Mouse (Mus musculus) frontal cortex, adult (tissue): ENCODE results near the gene Acbd3.

ENCODE experiments used
- ATAC-seq: cut with Nextera tagmentation; 2 replicates; pipeline ENCODE4 v1.9.2; 2017; ENCODE audit warnings: mild to moderate bottlenecking, moderate library complexity, mixed read lengths; ENCODE audit not compliant: low TSS enrichment

Gene Acbd3

GRCm38 (mm10) chr1:180725704-180726179 lies at the start of gene Acbd3:
Gene Acbd3 (plus strand): TSS chr1:180726043.
- peak; percentile 97 for ATAC-seq

DNA sequence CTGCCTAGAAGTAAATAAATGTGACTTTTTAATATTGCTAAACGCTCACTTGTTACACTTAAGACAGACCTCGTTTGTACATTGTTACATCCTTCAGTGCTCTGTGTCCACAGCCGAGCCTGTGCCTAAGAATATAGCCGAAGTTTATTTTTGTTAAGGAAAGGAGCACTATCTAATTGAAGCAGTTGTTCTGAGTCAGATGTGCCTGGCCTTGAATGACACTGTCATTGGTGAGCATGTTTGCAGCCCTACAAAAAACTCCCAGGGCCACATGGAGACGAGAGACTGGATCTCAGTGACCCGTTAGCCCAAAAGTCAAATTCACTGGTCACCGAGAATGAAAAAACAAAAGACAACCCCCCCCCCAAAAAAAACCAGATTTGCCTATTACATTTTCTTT lies 34.6 kb upstream of the Acbd3 start:
- no peak for ATAC-seq

DNA sequence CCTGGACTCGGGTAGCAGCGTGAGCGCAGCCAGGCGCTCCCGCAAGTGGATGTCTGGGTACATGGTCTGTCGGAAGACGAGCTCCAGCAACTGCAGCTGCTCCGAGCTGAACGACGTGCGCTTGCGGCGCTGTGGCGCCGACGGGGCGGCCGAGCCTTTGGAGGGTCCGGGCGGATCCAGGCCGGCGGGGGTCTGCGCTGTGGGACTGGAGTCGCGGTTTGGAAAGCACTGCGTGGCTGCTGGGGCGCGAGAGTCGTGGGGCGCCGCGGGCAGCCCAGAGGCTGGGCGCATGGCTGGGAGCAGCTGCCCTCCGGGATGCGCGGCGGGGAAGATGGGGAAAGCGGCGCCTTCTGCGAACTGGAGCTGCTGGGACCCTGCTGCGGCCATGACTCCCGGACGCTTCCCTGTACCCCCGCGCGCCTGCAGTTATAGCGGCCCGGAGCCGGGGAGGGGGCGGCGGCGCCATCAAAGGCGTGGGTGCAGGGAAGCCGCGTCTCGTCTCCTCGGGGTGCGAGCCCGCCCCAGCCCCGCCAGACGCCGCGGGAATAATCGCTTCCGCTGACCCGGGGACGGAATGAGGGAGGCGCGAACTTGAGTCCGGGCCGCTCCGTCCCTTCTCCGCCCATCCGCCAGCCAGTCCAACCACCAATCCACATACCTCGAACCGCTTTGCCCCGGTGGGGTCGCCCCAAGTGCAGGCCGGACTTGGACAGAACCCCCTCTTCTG lies 29.1 kb upstream of the Acbd3 start, which contains the start of gene Mixl1:
Gene Mixl1, minus strand, starts transcription at position 409 of the 727 bp plus-strand sequence.
- no peak for ATAC-seq

DNA sequence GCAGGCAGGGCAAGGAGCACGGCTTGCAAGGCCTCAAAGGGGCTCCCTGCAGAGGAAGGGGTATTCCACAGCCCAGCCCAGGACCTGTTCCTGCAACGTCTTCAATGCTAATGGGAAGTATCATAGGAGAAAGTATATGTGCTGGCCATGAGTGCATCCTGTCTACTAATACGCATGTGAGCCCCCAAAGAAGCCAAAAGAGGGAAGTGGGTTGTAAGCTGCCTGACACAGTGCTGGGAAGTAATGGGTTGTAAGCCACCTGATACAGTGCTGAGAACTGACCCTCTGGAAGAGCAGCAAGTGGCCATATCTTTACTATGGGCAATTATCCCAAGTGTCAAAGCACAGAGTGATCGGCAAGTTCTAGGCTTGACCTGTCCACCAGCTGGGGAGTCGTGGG lies 27.8 kb upstream of the Acbd3 start:
- no peak for ATAC-seq

DNA sequence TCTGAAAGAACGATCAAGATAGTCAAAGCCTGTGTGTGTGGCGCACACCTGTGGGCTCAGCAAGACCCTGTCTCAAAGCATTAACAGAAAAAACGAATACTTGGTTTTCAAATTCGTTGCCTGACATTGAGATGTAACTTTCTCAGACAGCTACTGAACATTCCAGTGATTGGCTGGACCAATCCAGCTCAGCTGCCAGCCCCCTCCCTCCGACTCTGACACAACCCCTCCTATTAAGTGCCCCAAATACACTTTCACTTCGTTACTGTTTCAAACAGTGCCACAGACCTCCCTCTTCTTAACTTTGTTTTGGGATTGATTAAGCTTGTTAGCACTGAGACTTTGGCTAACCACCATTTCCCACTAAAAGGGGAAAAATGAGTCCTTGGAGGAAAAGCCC lies 22.4 kb upstream of the Acbd3 start:
- no peak for ATAC-seq

GRCm38 (mm10) chr1:180707368-180707767 lies 18.5 kb upstream of the Acbd3 start:
- ATAC-seq = no peak

DNA sequence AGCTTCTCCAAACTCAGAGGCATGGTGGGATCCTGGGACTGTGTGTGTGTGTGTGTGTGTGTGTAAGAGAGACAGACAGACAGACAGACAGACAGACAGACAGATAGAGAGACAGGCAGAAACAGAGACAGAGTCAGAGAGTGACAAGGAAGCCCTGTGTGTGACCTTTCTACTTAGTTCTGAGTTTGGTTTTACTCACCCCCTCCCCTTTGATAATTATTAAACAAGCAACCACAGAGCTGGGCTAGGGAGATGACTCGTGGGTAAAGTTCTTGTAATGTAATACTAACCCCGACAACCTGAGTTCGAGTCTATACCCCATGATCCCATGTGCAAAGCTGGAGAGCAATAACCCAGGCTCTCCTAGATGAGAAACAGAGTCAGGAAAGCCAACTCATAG lies 18.0 kb upstream of the Acbd3 start:
- ATAC-seq = no peak

GRCm38 (mm10) chr1:180708935-180709776 lies 16.7 kb upstream of the Acbd3 start:
- no peak for ATAC-seq

DNA sequence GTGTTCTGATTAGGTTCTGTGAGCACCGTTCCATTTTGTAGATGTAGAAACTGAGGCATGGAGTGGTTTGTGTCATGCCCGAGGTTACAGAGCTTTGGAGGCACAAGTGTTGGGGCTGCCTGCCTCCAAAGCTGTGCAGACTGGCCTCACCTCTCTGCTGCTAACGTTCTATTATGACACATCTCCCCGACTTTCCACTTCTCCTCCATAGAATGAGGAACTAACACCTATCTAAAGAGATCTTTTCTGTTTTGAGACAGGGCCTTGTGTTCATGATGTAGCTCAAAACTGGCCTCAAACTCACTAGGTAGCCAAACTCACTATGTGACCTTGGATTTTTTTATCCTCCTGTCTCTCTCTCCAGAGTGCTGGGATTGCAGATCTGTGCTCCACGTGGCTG lies 7.1 kb upstream of the Acbd3 start:
- ATAC-seq = no peak

DNA sequence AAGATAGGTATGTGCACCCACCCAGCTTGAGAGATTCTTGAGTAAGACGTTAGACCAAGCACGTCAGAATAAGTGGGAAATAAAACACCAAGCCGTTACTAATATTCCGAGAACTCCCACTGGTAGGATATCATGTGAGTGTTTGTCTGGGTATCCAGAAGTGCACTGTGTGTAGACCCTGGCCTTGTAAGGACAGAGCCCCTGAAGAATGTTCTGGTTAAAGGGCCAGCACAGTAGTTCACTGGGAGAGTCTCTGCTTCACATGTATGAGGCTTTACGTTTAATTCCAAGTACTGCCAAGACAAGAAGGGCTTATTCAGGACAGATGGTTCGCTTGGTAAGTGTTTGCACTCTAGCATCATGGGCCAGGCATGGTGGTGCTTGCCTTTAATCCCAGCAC lies 6.4 kb upstream of the Acbd3 start:
- no peak for ATAC-seq

DNA sequence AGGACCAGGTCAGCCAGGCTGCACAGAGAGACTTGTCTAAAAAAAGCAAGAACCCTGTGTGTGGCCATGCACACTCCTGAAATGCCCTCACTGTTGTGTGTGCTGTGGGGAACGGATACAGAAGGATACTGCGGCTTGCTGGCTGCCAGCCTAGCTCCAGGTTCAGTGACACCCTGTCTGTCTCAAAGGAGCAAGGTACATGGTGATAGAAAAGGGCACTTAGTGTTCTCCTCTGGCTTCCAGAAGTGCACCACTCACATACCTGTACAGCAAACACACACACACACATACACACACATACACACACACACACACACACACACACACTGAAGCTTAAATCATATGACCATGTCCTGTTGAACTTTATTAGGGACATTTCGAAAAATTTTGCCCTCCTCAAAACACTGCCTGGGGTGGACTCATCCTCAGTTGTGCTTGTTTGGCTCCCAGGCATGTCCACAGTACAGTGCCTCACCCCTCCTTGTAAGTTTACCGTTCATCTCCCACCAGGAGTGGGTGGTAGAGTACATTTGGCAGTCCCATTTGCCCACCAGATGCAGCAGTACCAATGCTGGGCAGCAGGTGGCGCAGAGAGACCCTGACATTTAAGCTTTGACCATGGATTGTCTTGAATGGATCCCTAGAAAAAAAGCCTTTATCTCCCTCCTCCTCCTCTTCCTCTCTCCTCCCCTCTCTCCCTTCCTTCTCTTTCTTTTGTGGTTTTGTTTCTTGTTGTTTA lies 5.7 kb upstream of the Acbd3 start:
- ATAC-seq = peak; percentile 38; the same call in 1 of the 2 replicates

DNA sequence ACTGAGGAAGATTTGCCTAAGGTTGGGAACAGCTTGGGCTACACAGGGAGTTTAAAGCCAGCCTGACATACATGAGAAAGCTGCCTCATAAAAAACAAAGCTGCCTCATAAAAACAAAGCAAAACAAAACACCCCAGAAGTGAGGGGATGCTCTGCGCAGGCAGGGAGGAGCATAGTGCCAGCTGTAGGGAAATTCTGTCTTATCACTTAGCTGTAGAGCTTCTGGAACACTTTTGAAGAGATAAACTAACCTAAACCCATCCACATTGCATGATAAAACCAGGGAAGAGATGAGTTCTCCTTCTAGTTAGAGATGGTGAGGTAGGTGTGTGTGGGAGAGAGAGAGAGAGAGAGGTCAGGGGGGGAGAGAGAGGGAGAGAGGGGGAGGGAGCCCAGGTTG lies 3.2 kb upstream of the Acbd3 start:
- ATAC-seq = no peak

DNA sequence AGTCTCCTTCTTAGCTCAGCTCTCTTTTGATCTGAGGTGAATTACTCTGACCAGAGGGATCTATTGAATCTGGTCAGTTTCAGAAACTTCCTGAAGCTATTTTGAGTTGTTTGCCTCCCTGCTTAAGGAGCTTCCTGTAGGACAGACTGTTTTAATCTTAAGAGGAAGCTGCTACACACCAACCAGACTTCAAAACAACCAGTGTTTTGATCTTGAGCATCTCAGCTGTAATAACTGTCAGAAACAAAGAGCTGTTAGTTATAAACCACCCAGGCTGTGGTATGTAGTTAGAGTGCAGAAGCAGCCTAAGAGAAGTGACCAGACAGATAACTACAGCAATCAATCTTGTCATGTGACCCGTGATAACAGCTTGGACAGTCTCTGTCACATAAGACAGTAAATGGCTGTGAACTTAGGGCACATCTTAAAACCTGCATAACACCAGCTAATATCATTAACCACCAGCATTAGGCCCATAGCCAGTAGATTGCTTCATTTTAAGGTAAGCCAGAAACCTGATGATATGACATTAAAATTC lies 2.1 kb upstream of the Acbd3 start:
- no peak for ATAC-seq

DNA sequence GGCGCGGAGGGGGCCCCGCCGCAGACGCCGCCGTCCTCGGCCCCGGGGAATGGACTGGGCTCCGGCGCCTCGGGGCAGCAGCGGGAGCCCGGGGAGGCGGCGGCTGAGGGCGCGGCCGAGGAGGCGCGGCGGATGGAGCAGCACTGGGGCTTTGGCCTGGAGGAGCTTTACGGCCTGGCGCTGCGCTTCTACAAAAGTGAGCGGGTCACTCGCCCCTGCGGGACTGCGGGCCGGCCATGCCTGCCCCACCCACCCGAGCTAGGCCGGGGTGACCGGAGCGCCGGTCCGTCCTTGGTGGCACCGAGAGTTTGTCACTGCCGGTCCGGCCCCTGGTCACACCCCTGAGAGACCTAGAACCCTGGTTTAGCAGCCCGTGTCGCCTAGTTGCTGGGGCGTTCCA lies 340 bp downstream of the Acbd3 start:
- ATAC-seq = peak; percentile 47

DNA sequence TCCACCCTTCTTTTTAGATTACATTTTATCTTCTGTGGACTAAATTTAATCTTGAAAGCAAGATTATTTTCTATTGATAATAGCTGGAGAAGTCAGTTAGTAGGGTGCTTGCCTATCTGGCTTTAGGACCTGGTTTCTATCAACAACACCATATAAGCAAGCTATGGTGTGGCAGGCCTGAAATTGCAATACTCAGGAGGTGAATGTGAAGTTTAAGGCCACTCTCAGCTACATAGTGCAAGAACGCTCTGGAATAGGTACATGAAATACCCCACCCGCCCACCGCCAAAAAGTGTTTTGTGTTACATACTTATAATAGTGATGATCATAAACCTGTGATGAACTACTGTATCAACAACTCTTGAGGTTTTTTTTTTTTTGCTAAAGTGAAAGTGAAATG lies 3.4 kb downstream of the Acbd3 start:
- no peak for ATAC-seq

DNA sequence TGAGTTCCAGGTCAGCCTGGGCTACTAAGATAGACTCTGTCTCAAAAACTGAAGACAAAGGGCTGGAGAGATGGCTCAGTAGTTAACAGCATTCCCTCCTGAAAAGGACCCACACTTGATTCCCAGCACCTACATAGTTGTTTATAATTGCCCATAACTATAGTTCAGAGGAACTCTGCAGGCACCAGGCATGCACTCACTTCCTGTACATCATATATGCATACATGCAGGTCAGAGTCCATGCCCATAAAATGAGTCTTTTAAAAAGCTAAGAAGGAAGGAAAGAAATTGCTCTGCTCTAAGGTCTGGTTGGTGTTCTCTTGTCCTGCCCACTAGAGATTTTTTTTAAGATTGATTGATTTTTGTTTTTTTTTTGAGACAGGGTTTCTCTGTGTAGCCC lies 22.0 kb downstream of the Acbd3 start:
- no peak for ATAC-seq

GRCm38 (mm10) chr1:180752115-180752514 lies 26.3 kb downstream of the Acbd3 start:
- ATAC-seq = no peak

DNA sequence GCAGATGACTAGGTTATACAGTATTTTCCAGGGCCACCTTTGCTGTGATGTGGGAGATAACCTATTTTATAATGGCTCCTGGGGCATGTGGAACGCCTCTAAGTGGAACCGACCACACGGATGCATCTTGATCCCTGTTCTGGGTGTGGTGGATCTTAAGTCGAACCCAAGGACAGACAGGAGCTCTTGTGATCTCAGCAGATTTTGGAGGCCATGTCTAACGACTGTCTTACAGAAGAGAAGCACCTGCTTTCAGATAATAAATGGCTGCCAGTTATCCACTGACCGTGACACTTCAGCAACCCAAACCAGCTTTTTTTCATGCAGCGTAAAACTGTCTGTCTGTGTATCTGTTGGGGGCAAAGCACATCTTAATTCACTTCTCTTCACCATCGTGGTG lies 28.5 kb downstream of the Acbd3 start:
- ATAC-seq = no peak

DNA sequence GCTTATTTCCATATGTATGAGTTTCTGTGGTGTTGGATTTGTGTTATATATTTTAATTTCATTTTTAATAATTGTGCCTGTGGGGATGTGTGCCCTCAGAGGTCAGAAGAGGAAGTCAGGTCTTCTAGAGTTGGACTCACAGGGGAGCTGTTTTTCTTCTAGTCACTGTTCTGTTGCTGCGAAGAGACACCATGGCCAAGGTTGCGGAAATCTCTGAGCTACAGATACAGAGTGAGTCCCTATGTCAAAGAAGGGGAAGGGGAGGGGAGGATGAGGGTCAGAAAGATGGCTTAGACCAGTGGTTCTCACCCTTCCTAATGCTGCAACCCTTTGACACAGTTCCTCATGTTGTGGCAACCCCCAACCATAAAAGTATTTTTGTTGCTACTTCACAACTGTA lies 30.9 kb downstream of the Acbd3 start:
- no peak for ATAC-seq

DNA sequence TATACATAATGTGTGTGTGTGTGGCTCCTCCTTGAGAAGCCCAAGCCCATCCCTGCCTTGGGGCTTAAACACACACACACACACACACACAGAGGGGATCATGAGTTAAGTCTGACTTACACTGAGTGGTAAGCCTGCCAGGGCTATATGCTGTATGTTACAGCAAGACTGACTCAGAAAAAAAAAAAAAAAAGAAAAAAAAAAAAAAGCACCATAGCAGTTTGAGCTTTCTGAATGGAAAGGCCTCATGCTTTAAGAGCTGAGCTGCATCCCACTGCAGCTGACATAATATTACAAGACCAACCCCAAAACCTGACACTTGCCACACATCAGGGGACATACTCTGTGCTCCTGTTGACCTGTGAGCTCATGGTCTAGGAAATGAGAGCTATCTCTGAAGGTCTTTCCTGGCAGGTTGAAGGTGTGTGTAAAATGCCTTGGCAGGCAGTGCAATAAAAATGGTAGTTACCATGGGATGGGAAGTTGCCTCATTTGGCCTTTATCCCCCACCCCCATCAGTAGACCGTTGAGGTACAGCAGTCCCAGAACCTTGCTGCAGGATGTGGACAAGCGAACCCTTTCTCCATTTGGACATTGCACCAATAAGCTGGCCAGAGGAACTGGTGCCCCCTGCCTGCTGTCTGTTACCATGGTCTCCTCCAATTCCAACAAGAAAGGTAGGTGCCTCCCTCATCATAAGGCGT lies 31.6 kb downstream of the Acbd3 start:
- ATAC-seq = no peak

DNA sequence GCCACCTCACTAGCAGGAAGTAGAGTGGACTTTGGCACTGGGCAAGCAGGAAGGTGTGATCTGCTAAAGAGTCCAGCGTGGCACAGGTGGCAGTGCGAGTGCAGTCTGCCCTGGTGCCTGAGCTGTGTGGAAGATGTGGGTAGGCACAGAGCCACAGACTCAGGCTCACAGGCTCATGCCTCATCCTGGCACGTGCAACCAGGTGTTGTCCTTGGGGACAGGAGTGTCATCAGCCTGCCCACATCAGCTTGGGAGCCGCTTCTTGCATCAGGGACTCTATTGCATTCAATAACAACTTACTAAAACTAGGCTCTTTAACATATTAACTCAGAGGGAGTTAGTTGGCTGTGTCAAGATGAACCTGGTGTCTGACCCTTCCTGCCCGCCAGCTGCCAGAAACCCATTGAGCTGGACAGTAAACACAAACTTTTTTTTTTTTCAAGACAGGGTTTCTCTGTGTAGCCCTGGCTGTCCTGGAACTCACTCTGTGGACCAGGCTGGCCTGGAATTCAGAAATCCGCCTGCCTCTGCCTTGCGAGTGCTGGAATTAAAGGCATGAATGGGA lies 32.2 kb downstream of the Acbd3 start:
- no peak for ATAC-seq
